8 mouse cellular contexts compared by ENCODE assay signal in the genomic region with DNA sequence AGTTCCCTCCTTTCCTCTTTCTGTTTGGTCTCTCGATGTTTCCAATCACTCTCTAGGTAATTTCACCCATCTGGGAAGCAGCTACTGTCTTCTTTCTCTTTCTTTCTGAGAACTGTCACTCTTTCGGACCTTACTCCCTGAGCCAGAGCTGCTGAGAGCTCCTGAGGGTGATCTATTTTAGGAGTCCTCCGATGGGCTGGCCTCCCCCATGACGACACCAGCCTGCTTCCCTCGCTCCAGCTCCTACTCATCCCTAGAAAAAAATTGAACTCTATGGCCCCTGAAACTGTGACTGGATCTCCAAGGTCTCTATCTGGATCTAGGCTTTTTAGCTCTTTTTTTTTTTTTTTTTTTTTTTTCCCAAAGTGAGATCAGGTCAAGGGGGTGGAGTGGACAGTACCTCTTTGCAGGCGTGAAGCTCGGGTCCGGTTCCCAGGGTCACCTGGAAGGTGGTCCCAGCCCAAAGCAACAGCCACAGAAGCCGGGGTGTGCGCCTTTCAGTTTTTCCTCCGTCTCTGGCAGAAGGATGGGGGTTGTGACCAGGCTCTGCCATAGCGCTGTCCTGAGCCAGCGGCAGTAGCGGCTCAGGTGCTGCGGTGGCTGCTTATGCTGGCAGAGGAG. TPM values are rescaled to one million over a fixed set of nuclear protein-coding genes. Genes with fewer than 3 reads are reported as not detected.
A peak's percentile ranks its signal among the peaks of the same experiment; 100 is the strongest.
DNase-seq lines count a peak whose midpoint lies in the region; ATAC-seq and TF ChIP-seq lines count a peak whose summit lies in the region.

No protein-coding gene starts in this region.

- H3K4me3 ChIP-seq in kidney, postnatal 0 days (replicated peaks; ENCODE audit: low read depth, low read length) = peak overlapping the region; percentile 25
- H3K4me3 ChIP-seq in cortical plate, adult 2 months (ENCODE audit: insufficient read depth, low read length) = peak overlapping the region; percentile 46
- H3K4me3 ChIP-seq in heart, postnatal 0 days (ENCODE audit: low read depth, low read length) = peak overlapping the region; percentile 38
- peak overlapping the region; percentile 40 for H3K4me3 ChIP-seq in midbrain, embryonic 11.5 days (ENCODE audit: low read depth, low read length)

- no peaks in the 10 kb centered on the region for H3K4me1 ChIP-seq in kidney, postnatal 0 days (replicated peaks; ENCODE audit: insufficient read depth, low read length)
- H3K4me1 ChIP-seq in cortical plate, adult 2 months (ENCODE audit: control insufficient read depth, insufficient read depth, low read length) = no peaks in the 10 kb centered on the region
- H3K4me1 ChIP-seq in heart, postnatal 0 days (ENCODE audit: control insufficient read depth, insufficient read depth) = peaks cover 15% of the 10 kb centered on the region
- peaks cover 5% of the 10 kb centered on the region; the same call in 1 of the 2 replicates for H3K4me1 ChIP-seq in midbrain, embryonic 11.5 days (ENCODE audit: control insufficient read depth, insufficient read depth, low read length)

- no peak overlapping the region for H3K27ac ChIP-seq in kidney, postnatal 0 days
- H3K27ac ChIP-seq in cortical plate, adult 2 months (ENCODE audit: insufficient read depth, low read length) = no peak overlapping the region; the same call in 1 of the 2 replicates
- no peak overlapping the region for H3K27ac ChIP-seq in heart, postnatal 0 days (ENCODE audit: low read depth)
- H3K27ac ChIP-seq in midbrain, embryonic 11.5 days (ENCODE audit: low read depth, low read length) = no peak overlapping the region

- DNase-seq in kidney, postnatal 0 days (ENCODE audit: low spot score) = no peak
- no peak for DNase-seq in kidney, postnatal 25 days
- DNase-seq in heart, postnatal 0 days (ENCODE audit: low spot score) = no peak
- no peak for DNase-seq in midbrain, embryonic 11.5 days (ENCODE audit: low spot score, missing footprints)
- no peak for DNase-seq in cerebellum, adult 9-10 months
- DNase-seq in urinary bladder, adult 2 months (ENCODE audit: low spot score) = no peak
- no peak for DNase-seq in kidney, adult 8-10 months

- H3K9ac ChIP-seq in kidney, postnatal 0 days (ENCODE audit: low read depth, low read length) = no peak overlapping the region
- H3K9ac ChIP-seq in heart, postnatal 0 days (replicated peaks; ENCODE audit: low read depth, low read length) = no peak overlapping the region
- H3K9ac ChIP-seq in midbrain, embryonic 11.5 days (ENCODE audit: low read length) = 0 out of 2 replicates have a peak overlapping the region, but pooled peaks have one; percentile 7

- no peaks in the 10 kb centered on the region for H3K36me3 ChIP-seq in kidney, postnatal 0 days (ENCODE audit: insufficient read depth, low read length)
- no peaks in the 10 kb centered on the region for H3K36me3 ChIP-seq in heart, postnatal 0 days (replicated peaks; ENCODE audit: control insufficient read depth, insufficient read depth, low read length)
- no peaks in the 10 kb centered on the region for H3K36me3 ChIP-seq in midbrain, embryonic 11.5 days (ENCODE audit: control insufficient read depth, insufficient read depth, low read length)

- TF ChIP-seq POLR2A in cortical plate, adult 2 months (IDR thresholded peaks at IDR 0.05; ENCODE audit: extremely low read depth, insufficient read depth, low read length) = no peak

- no peaks in the 10 kb centered on the region for H3K9me3 ChIP-seq in kidney, postnatal 0 days (replicated peaks; ENCODE audit: low read length)
- H3K9me3 ChIP-seq in heart, postnatal 0 days (replicated peaks; ENCODE audit: control insufficient read depth, low read length) = no peaks in the 10 kb centered on the region
- no peaks in the 10 kb centered on the region for H3K9me3 ChIP-seq in midbrain, embryonic 11.5 days (ENCODE audit: control insufficient read depth, low read length)

- no peak for ATAC-seq in kidney, postnatal 0 days (replicated peaks; ENCODE audit: low FRiP score, low read depth)
- ATAC-seq in heart, postnatal 0 days (ENCODE audit: insufficient read depth, low read depth) = no peak
- ATAC-seq in midbrain, embryonic 11.5 days (ENCODE audit: low FRiP score) = no peak; the same call in 1 of the 2 replicates

- no peak for TF ChIP-seq EP300 in heart, postnatal 0 days (IDR thresholded peaks at IDR 0.05; ENCODE audit: low read depth)

- WGBS in kidney, postnatal 0 days = 11% methylated on average over 15 of the region's 15 CpGs
- 8% methylated on average over 13 of the region's 15 CpGs for WGBS in heart, postnatal 0 days
- WGBS in midbrain, embryonic 11.5 days = 4% methylated on average over 15 of the region's 15 CpGs

- TF ChIP-seq CTCF in kidney, postnatal 0 days (IDR thresholded peaks at IDR 0.05; ENCODE audit: low read depth) = no peak
- no peak for TF ChIP-seq CTCF in cortical plate, adult 2 months (IDR thresholded peaks at IDR 0.05; ENCODE audit: extremely low read depth, insufficient read depth, low read length)
- TF ChIP-seq CTCF in heart, postnatal 0 days (IDR thresholded peaks at IDR 0.05; ENCODE audit: low read depth) = no peak

- 0 out of 2 replicates have a peak, but pooled peaks cover 4% of the 10 kb centered on the region for H3K27me3 ChIP-seq in kidney, postnatal 0 days (ENCODE audit: insufficient read depth, low read length)
- peaks cover 11% of the 10 kb centered on the region; the same call in 1 of the 2 replicates for H3K27me3 ChIP-seq in heart, postnatal 0 days (ENCODE audit: control insufficient read depth, insufficient read depth, low read length)
- H3K27me3 ChIP-seq in midbrain, embryonic 11.5 days (ENCODE audit: control insufficient read depth, insufficient read depth, low read length) = peaks cover 8% of the 10 kb centered on the region

- H3K4me2 ChIP-seq in kidney, postnatal 0 days (ENCODE audit: low read length) = peak overlapping the region; percentile 58
- peak overlapping the region; percentile 53 for H3K4me2 ChIP-seq in heart, postnatal 0 days (ENCODE audit: low read depth, low read length)
- H3K4me2 ChIP-seq in midbrain, embryonic 11.5 days = peak overlapping the region; percentile 96

RNA-seq across cellular contexts. Expression of a gene that starts 0.3 kb away (rescaled TPM):
- polyA plus RNA-seq in kidney, postnatal 0 days (2015; fragmentation: Nextera tagmentation; extraction: Ambion mirVana) = 1.6 and 1.7 TPM in 2 replicates
- polyA plus RNA-seq in cortical plate, adult 2 months (2012; rRNA removed) = 27.0 and 28.0 TPM in 2 replicates
- 0.04 and 0.62 TPM in 2 replicates for total RNA-seq in heart, postnatal 0 days (2014; rRNA removed; ENCODE audit: low replicate concordance)
- 0.34 and 1.6 TPM in 2 replicates for polyA plus RNA-seq in heart, postnatal 0 days (2015; fragmentation: Nextera tagmentation; extraction: Ambion mirVana)
- 2.7 and 2.9 TPM in 2 replicates for polyA plus RNA-seq in midbrain, embryonic 11.5 days (2014; fragmentation: Nextera tagmentation; extraction: Ambion mirVana)
- polyA plus RNA-seq in urinary bladder, adult 2 months (2012; rRNA removed) = 0.30 and 0.53 TPM in 2 replicates

RNA-seq across cellular contexts. Expression of a gene that starts 2.1 kb away (rescaled TPM):
- not detected in 2 replicates for polyA plus RNA-seq in kidney, postnatal 0 days (2015; fragmentation: Nextera tagmentation; extraction: Ambion mirVana)
- polyA plus RNA-seq in cortical plate, adult 2 months (2012; rRNA removed) = 2.5 and 3.4 TPM in 2 replicates
- not detected in 2 replicates for total RNA-seq in heart, postnatal 0 days (2014; rRNA removed; ENCODE audit: low replicate concordance)
- polyA plus RNA-seq in heart, postnatal 0 days (2015; fragmentation: Nextera tagmentation; extraction: Ambion mirVana) = not detected in 2 replicates
- polyA plus RNA-seq in midbrain, embryonic 11.5 days (2014; fragmentation: Nextera tagmentation; extraction: Ambion mirVana) = 0.51 and 0.72 TPM in 2 replicates
- polyA plus RNA-seq in urinary bladder, adult 2 months (2012; rRNA removed) = 0.11 and 0.16 TPM in 2 replicates

RNA-seq across cellular contexts. Expression of a gene that starts 26.3 kb away (rescaled TPM):
- 33.5 and 35.8 TPM in 2 replicates for polyA plus RNA-seq in kidney, postnatal 0 days (2015; fragmentation: Nextera tagmentation; extraction: Ambion mirVana)
- polyA plus RNA-seq in cortical plate, adult 2 months (2012; rRNA removed) = 13.9 and 14.3 TPM in 2 replicates
- 22.4 and 34.6 TPM in 2 replicates for total RNA-seq in heart, postnatal 0 days (2014; rRNA removed; ENCODE audit: low replicate concordance)
- 25.4 and 25.8 TPM in 2 replicates for polyA plus RNA-seq in heart, postnatal 0 days (2015; fragmentation: Nextera tagmentation; extraction: Ambion mirVana)
- polyA plus RNA-seq in midbrain, embryonic 11.5 days (2014; fragmentation: Nextera tagmentation; extraction: Ambion mirVana) = 57.2 and 66.8 TPM in 2 replicates
- polyA plus RNA-seq in urinary bladder, adult 2 months (2012; rRNA removed) = 13.8 and 24.1 TPM in 2 replicates

RNA-seq across cellular contexts. Expression of a gene that starts 35.5 kb away (rescaled TPM):
- 38.3 and 40.8 TPM in 2 replicates for polyA plus RNA-seq in kidney, postnatal 0 days (2015; fragmentation: Nextera tagmentation; extraction: Ambion mirVana)
- polyA plus RNA-seq in cortical plate, adult 2 months (2012; rRNA removed) = 36.6 and 42.1 TPM in 2 replicates
- total RNA-seq in heart, postnatal 0 days (2014; rRNA removed; ENCODE audit: low replicate concordance) = 6.0 and 9.9 TPM in 2 replicates
- polyA plus RNA-seq in heart, postnatal 0 days (2015; fragmentation: Nextera tagmentation; extraction: Ambion mirVana) = 29.6 and 30.3 TPM in 2 replicates
- polyA plus RNA-seq in midbrain, embryonic 11.5 days (2014; fragmentation: Nextera tagmentation; extraction: Ambion mirVana) = 89.4 and 90.8 TPM in 2 replicates
- 30.7 and 31.1 TPM in 2 replicates for polyA plus RNA-seq in urinary bladder, adult 2 months (2012; rRNA removed)

RNA-seq across cellular contexts. Expression of a gene that starts 55.1 kb away (rescaled TPM):
- 5.9 and 6.8 TPM in 2 replicates for polyA plus RNA-seq in kidney, postnatal 0 days (2015; fragmentation: Nextera tagmentation; extraction: Ambion mirVana)
- 75.7 and 79.9 TPM in 2 replicates for polyA plus RNA-seq in cortical plate, adult 2 months (2012; rRNA removed)
- total RNA-seq in heart, postnatal 0 days (2014; rRNA removed; ENCODE audit: low replicate concordance) = 4.3 and 8.5 TPM in 2 replicates
- 4.3 and 5.2 TPM in 2 replicates for polyA plus RNA-seq in heart, postnatal 0 days (2015; fragmentation: Nextera tagmentation; extraction: Ambion mirVana)
- polyA plus RNA-seq in midbrain, embryonic 11.5 days (2014; fragmentation: Nextera tagmentation; extraction: Ambion mirVana) = 50.0 and 52.0 TPM in 2 replicates
- 10.8 and 12.7 TPM in 2 replicates for polyA plus RNA-seq in urinary bladder, adult 2 months (2012; rRNA removed)
